Mouse (Mus musculus): ENCODE data around the gene Gm49403. TPM values are rescaled to one million over a fixed set of nuclear protein-coding genes. Genes with fewer than 3 reads are reported as not detected.
"Not testable (repeated sequence)": the region's sequence is repeated elsewhere in the genome, so short reads cannot be mapped to it uniquely, and the experiment has no call there.

Gm49403 gene
- total RNA-seq, 2 experiments from 2014 or later, result not detected

- ATAC-seq (replicated peaks; ENCODE audit: low FRiP score, poor library complexity, severe bottlenecking), result peak; percentile 9; the same call in 1 of the 2 replicates
Measured at GRCm38 (mm10) chr19:8870838-8871237, 12.9 kb upstream of the Gm49403 start.

- peak; percentile 98 for ATAC-seq (replicated peaks; ENCODE audit: low FRiP score, poor library complexity, severe bottlenecking)
Measured at GRCm38 (mm10) chr19:8871267-8872186, 12.2 kb upstream of the Gm49403 start, which contains the start of gene Ubxn1. Ubxn1 (plus strand) TSS chr19:8871496.

GRCm38 (mm10) chr19:8872266-8872840 lies 11.4 kb upstream of the Gm49403 start:
- ATAC-seq (replicated peaks; ENCODE audit: low FRiP score, poor library complexity, severe bottlenecking), result no peak

- ATAC-seq (replicated peaks; ENCODE audit: low FRiP score, poor library complexity, severe bottlenecking), result no peak
Measured at GRCm38 (mm10) chr19:8875031-8875430, 8.7 kb upstream of the Gm49403 start.

GRCm38 (mm10) chr19:8880311-8881033 lies 3.3 kb upstream of the Gm49403 start, which contains the start of gene Uqcc3:
Uqcc3 (minus strand) TSS chr19:8880923.
- peak; percentile 98 for ATAC-seq (replicated peaks; ENCODE audit: low FRiP score, poor library complexity, severe bottlenecking)

- no peak for ATAC-seq (replicated peaks; ENCODE audit: low FRiP score, poor library complexity, severe bottlenecking)
Measured at GRCm38 (mm10) chr19:8881034-8881392, 2.7 kb upstream of the Gm49403 start.

GRCm38 (mm10) chr19:8886916-8887584 lies 3.3 kb downstream of the Gm49403 start:
- ATAC-seq (replicated peaks; ENCODE audit: low FRiP score, poor library complexity, severe bottlenecking), result no peak

GRCm38 (mm10) chr19:8887585-8888463 lies 4.1 kb downstream of the Gm49403 start:
- 0 out of 2 replicates have a peak, but pooled peaks have one; percentile 27 for ATAC-seq (replicated peaks; ENCODE audit: low FRiP score, poor library complexity, severe bottlenecking)

GRCm38 (mm10) chr19:8888511-8889385 lies 5.0 kb downstream of the Gm49403 start, which contains the start of the genes 1810009A15Rik and Gm49416:
1810009A15Rik (plus strand) TSS chr19:8888853.
Gm49416 (plus strand) TSS chr19:8888926.
- peak; percentile 93 for ATAC-seq (replicated peaks; ENCODE audit: low FRiP score, poor library complexity, severe bottlenecking)

GRCm38 (mm10) chr19:8892829-8893766 lies 9.4 kb downstream of the Gm49403 start, which contains the start of gene Ints5:
Ints5 (plus strand) TSS chr19:8893005.
- ATAC-seq (replicated peaks; ENCODE audit: low FRiP score, poor library complexity, severe bottlenecking), result peak; percentile 71

GRCm38 (mm10) chr19:8895397-8895960 lies 11.7 kb downstream of the Gm49403 start:
- no peak for ATAC-seq (replicated peaks; ENCODE audit: low FRiP score, poor library complexity, severe bottlenecking)

GRCm38 (mm10) chr19:8896231-8896630 lies 12.5 kb downstream of the Gm49403 start:
- not testable (repeated sequence) for ATAC-seq (replicated peaks; ENCODE audit: low FRiP score, poor library complexity, severe bottlenecking)

- peak; percentile 47 for ATAC-seq (replicated peaks; ENCODE audit: low FRiP score, poor library complexity, severe bottlenecking)
Measured at GRCm38 (mm10) chr19:8897211-8897864, 13.6 kb downstream of the Gm49403 start.

- ATAC-seq (replicated peaks; ENCODE audit: low FRiP score, poor library complexity, severe bottlenecking), result peak; percentile 95
Measured at GRCm38 (mm10) chr19:8897865-8898495, 14.2 kb downstream of the Gm49403 start, which contains the start of gene Ganab. Ganab (plus strand) TSS chr19:8898071.

- ATAC-seq (replicated peaks; ENCODE audit: low FRiP score, poor library complexity, severe bottlenecking), result peak; percentile 40
Measured at GRCm38 (mm10) chr19:8898576-8898975, 14.8 kb downstream of the Gm49403 start.
